Mouse (Mus musculus) CH12.LX (cell line): ENCODE measurements around the gene Dgkg. TPM values are rescaled to one million over a fixed set of nuclear protein-coding genes. Genes with fewer than 3 reads are reported as not detected.

Experiments used
- DNase-seq: peaks from one replicate; pipeline ENCODE4 v3.0.0-alpha.2; 2013; ENCODE audit errors: extremely low read depth
- H3K27ac ChIP-seq: 2 replicates; pipeline ENCODE4 v1.5.1; 2012; ENCODE audit warnings: low read depth, mild to moderate bottlenecking, control low read depth, moderate library complexity; ENCODE audit not compliant: insufficient read depth
- H3K27me3 ChIP-seq: replicated peaks from 2 replicates; pipeline ENCODE3; 2012; ENCODE audit warnings: inconsistent platforms
- H3K36me3 ChIP-seq, 2 experiments: replicated peaks in 1 of 2; 2 replicates each; pipeline versions ENCODE3 to v1.6.1; 2012; ENCODE audit warnings: inconsistent platforms in 1 of 2, low read length in 1 of 2, mild to moderate bottlenecking in 1 of 2, mixed read lengths in 1 of 2, moderate library complexity in 1 of 2; ENCODE audit not compliant: control insufficient read depth in 1 of 2, insufficient read depth in 1 of 2
- H3K4me1 ChIP-seq, 2 experiments: 2 replicates each; pipeline ENCODE4 v1.6.1; 2012; ENCODE audit warnings: inconsistent platforms in 1 of 2, moderate library complexity in 1 of 2; ENCODE audit not compliant: insufficient read depth in 2 of 2, control insufficient read depth in 1 of 2
- H3K4me2 ChIP-seq: 2 replicates; pipeline ENCODE4 v1.6.1; 2012; ENCODE audit warnings: low read depth, mild to moderate bottlenecking, control low read depth; ENCODE audit not compliant: poor library complexity, insufficient read depth, severe bottlenecking
- H3K4me3 ChIP-seq, 3 experiments: fragments of 150-350 bp in 1 of 3; sonication (generic) in 1 of 3; replicated peaks in 1 of 3; 2 replicates each; pipeline versions ENCODE3 to v1.5.1; 2011 to 2012; ENCODE audit warnings: low read depth in 2 of 3, low read length in 2 of 3, mild to moderate bottlenecking in 2 of 3, moderate library complexity in 2 of 3, control low read depth in 1 of 3, improper control_type of control experiment in 1 of 3, inconsistent platforms in 1 of 3, mixed read lengths in 1 of 3; ENCODE audit not compliant: poor library complexity in 1 of 3
- H3K79me2 ChIP-seq: replicated peaks from 2 replicates; pipeline ENCODE4 v1.6.1; 2012; ENCODE audit warnings: mild to moderate bottlenecking, moderate library complexity; ENCODE audit not compliant: control insufficient read depth, poor library complexity, insufficient read depth, severe bottlenecking; ENCODE audit errors: extremely low read depth
- H3K9ac ChIP-seq: 2 replicates; pipeline ENCODE4 v1.6.1; 2012; ENCODE audit warnings: low read depth, mild to moderate bottlenecking, control low read depth, moderate library complexity; ENCODE audit not compliant: insufficient read depth
- H3K9me3 ChIP-seq: replicated peaks from 2 replicates; pipeline ENCODE3; 2012; ENCODE audit warnings: low read length, inconsistent platforms, mixed read lengths
- CHD1 ChIP-seq: IDR thresholded peaks from 2 replicates; pipeline ENCODE4 v1.6.1; 2012; ENCODE audit warnings: low read depth, low read length, improper control_type of control experiment, inconsistent platforms
- CTCF ChIP-seq, 2 experiments: IDR thresholded peaks in 1 of 2; conservative IDR thresholded peaks in 1 of 2; 2 replicates each; pipeline ENCODE4 v1.5.1; 2011 to 2012; ENCODE audit warnings: low read depth in 2 of 2, low read length in 2 of 2, improper control_type of control experiment in 1 of 2, inconsistent platforms in 1 of 2, mild to moderate bottlenecking in 1 of 2, moderate library complexity in 1 of 2
- EP300 ChIP-seq: IDR thresholded peaks from 2 replicates; pipeline ENCODE4 v1.6.1; 2011; ENCODE audit warnings: low read length, improper control_type of control experiment
- GABPA ChIP-seq: IDR thresholded peaks from 2 replicates; pipeline ENCODE4 v1.6.1; 2012; ENCODE audit warnings: low read depth, low read length, improper control_type of control experiment, inconsistent platforms; ENCODE audit not compliant: insufficient replicate concordance
- JUN ChIP-seq: IDR thresholded peaks from 2 replicates; pipeline ENCODE4 v1.6.1; 2011; ENCODE audit warnings: low read depth, mild to moderate bottlenecking, low read length, improper control_type of control experiment, moderate library complexity; ENCODE audit not compliant: insufficient read depth
- KAT2A ChIP-seq: IDR thresholded peaks from 2 replicates; pipeline ENCODE4 v1.6.1; 2012; ENCODE audit warnings: low read length, improper control_type of control experiment, inconsistent platforms; ENCODE audit not compliant: insufficient replicate concordance
- MAFK ChIP-seq: IDR thresholded peaks from 2 replicates; pipeline ENCODE4 v1.6.1; 2011; ENCODE audit warnings: low read length, improper control_type of control experiment; ENCODE audit not compliant: insufficient replicate concordance
- MAZ ChIP-seq: IDR thresholded peaks from 2 replicates; pipeline ENCODE4 v1.6.1; 2012; ENCODE audit warnings: low read depth, mild to moderate bottlenecking, inconsistent platforms, low read length, improper control_type of control experiment, moderate library complexity
- MXI1 ChIP-seq: IDR thresholded peaks from 2 replicates; pipeline ENCODE4 v1.6.1; 2011; ENCODE audit warnings: mild to moderate bottlenecking, low read depth, low read length, improper control_type of control experiment
- MYC ChIP-seq: IDR thresholded peaks from 2 replicates; pipeline ENCODE4 v1.6.1; 2011; ENCODE audit warnings: low read depth, mild to moderate bottlenecking, improper control_type of control experiment, low read length
- NRF1 ChIP-seq: IDR thresholded peaks from 2 replicates; pipeline ENCODE4 v1.6.1; 2014; ENCODE audit warnings: low read depth, mild to moderate bottlenecking, inconsistent platforms, low read length, improper control_type of control experiment, moderate library complexity
- POLR2AphosphoS2 ChIP-seq: IDR thresholded peaks from 2 replicates; pipeline ENCODE4 v1.6.1; 2011; ENCODE audit warnings: low read depth, low read length, improper control_type of control experiment
- RAD21 ChIP-seq: IDR thresholded peaks from 2 replicates; pipeline ENCODE4 v1.6.1; 2011; ENCODE audit warnings: low read depth, mild to moderate bottlenecking, low read length, improper control_type of control experiment, moderate library complexity
- RCOR1 ChIP-seq: conservative IDR thresholded peaks from 2 replicates; pipeline ENCODE4 v1.6.1; 2012; ENCODE audit warnings: low read depth, mild to moderate bottlenecking, inconsistent platforms, low read length, improper control_type of control experiment
- SMC3 ChIP-seq: IDR thresholded peaks from 2 replicates; pipeline ENCODE4 v1.6.1; 2011; ENCODE audit warnings: low read depth, low read length, improper control_type of control experiment
- UBTF ChIP-seq: IDR thresholded peaks from 2 replicates; pipeline ENCODE4 v1.6.1; 2012; ENCODE audit warnings: low read depth, mild to moderate bottlenecking, inconsistent platforms, low read length, improper control_type of control experiment, moderate library complexity
- USF2 ChIP-seq: conservative IDR thresholded peaks from 2 replicates; pipeline ENCODE4 v1.6.1; 2011; ENCODE audit warnings: low read depth, low read length, improper control_type of control experiment
- ZKSCAN1 ChIP-seq: IDR thresholded peaks from 2 replicates; pipeline ENCODE4 v1.6.1; 2012; ENCODE audit warnings: low read depth, inconsistent platforms, low read length, improper control_type of control experiment, borderline replicate concordance
- dilution Hi-C: fragments of 300-500 bp; cut with MboI; formaldehyde crosslinking; loops from 2 replicates; pipeline ENCODE4 v1.14.3; 2020; ENCODE audit warnings: low sequenced_read_pairs; ENCODE audit not compliant: extremely low pct_unique_long_range_greater_than_20kb, extremely low pct_ligation_motif_present
- in situ Hi-C: fragments of 300-500 bp; cut with MboI; formaldehyde crosslinking; loops from 3 replicates; pipeline ENCODE4 v1.14.3; 2019; ENCODE audit warnings: low sequenced_read_pairs, low pct_ligation_motif_present, low pct_unique_long_range_greater_than_20kb, mixed read lengths
- polyA plus RNA-seq: library from polyadenylated mRNA; unstranded; fragments of >175 nt; gene quantifications from 2 replicates; pipeline ENCODE4 v1.2.1, GENCODE M21; 2012; ENCODE audit warnings: low read depth; ENCODE audit not compliant: insufficient read length
- total RNA-seq, 2 experiments: library from RNA; depleted of rRNA; stranded (reverse); fragments of 300-350 nt in 1 of 2; fragments of >200 nt in 1 of 2; gene quantifications; 2 replicates each; pipeline ENCODE4 v1.2.3; 2012 to 2014

Dgkg gene
- total and polyA plus RNA-seq, 3 experiments = 2.0 to 9.2 (median 3.0) TPM

GRCm38 (mm10) chr16:22578883-22579282 is 78.1 kb downstream of the Dgkg start:
- no peak overlapping the region for H3K4me2 ChIP-seq
- dilution Hi-C loops = no loop called here
- no peaks in the 10 kb centered on the region for H3K9me3 ChIP-seq
- H3K27me3 ChIP-seq = no peaks in the 10 kb centered on the region
- TF ChIP-seq POLR2AphosphoS2 (no peak), EP300 (no peak), KAT2A (no peak)
- no peaks in the 10 kb centered on the region for H3K79me2 ChIP-seq
- H3K4me3 ChIP-seq = no peak overlapping the region
- peaks cover 23% of the 10 kb centered on the region in 2 experiments for H3K36me3 ChIP-seq
- no peak overlapping the region for H3K9ac ChIP-seq
- H3K27ac ChIP-seq = no peak overlapping the region
- in situ Hi-C loops = loop anchor here (5.0 kb wide), 1 partner anchor 223 kb away; no protein-coding TSS in a partner anchor
- H3K4me1 ChIP-seq = peaks cover 0 to 10% of the 10 kb centered on the region in 2 experiments; a peak in 2 of 4 replicates
- DNase-seq = no peak

- H3K27ac ChIP-seq = no peak overlapping the region
- in situ Hi-C loops (loop anchor here (5.0 kb wide), 1 partner anchor 225 kb away; no protein-coding TSS in a partner anchor), dilution Hi-C loops (no loop called here)
- H3K9me3 ChIP-seq = no peaks in the 10 kb centered on the region
- no peak overlapping the region for H3K4me2 ChIP-seq
- H3K4me3 ChIP-seq = no peak overlapping the region
- no peak overlapping the region for H3K9ac ChIP-seq
- H3K4me1 ChIP-seq = peaks cover 0 to 10% of the 10 kb centered on the region in 2 experiments; a peak in 2 of 4 replicates
- DNase-seq = no peak
- TF ChIP-seq EP300 (no peak), MAZ (no peak), ZKSCAN1 (no peak), MYC (no peak), USF2 (no peak), NRF1 (no peak), SMC3 (peak; percentile 14; the same call in 1 of the 2 replicates), CHD1 (no peak), CTCF (conservative IDR thresholded peaks at IDR 0.05 in 1 of 2, IDR thresholded peaks at IDR 0.05 in 1 of 2; ENCODE audit: low read depth in 2 of 2, low read length in 2 of 2) (peak in 1 of 2 experiments; percentile 39; a peak in 2 of 4 replicates), JUN (no peak), GABPA (no peak), UBTF (no peak), RCOR1 (no peak), MAFK (no peak), RAD21 (peak; percentile 35), MXI1 (no peak)
- H3K79me2 ChIP-seq = no peaks in the 10 kb centered on the region
- no peaks in the 10 kb centered on the region for H3K27me3 ChIP-seq
- H3K36me3 ChIP-seq = peaks cover 25% of the 10 kb centered on the region in 2 experiments
Observed at GRCm38 (mm10) chr16:22577656-22578055, 79.4 kb downstream of the Dgkg start.
